Mouse (Mus musculus) adrenal gland, postnatal 10 days (tissue): ENCODE measurements at regions not wholly inside any gene's neighbourhood (a gene's known extent, or its start where the extent isn't known, plus 50 kb on each side); places are given as distances from the start of the nearest gene placed in this dataset.
"Not testable (repeated sequence)": the region's sequence is repeated elsewhere in the genome, so short reads cannot be mapped to it uniquely, and the experiment has no call there.

Source experiments
- DNase-seq: peaks from one replicate; pipeline ENCODE4 v3.0.0; 2021; ENCODE audit warnings: mixed read lengths

DNA sequence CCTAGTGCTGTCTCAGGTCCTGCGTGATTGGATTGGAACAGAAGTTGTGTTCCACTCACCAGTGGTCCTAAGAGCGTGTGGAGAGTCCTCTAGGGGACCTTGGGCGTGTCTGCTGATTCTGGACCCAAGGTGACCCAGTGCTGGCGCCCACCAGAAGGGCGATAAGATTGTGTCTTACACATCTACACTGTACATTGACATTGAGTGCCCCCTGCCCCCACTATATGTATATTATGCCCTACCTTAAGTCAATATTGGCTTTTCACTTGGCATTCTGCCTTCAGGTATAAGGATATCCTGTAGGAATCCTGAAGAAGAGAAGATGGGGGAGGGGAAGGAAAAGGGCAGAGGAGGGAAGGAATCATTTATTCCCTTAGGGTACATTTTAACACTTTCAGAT lies 260.2 kb upstream of the Rgs17 start:
- DNase-seq = no peak

GRCm38 (mm10) chr10:6164311-6164710 lies 242.1 kb upstream of the Rgs17 start:
- DNase-seq = not testable (repeated sequence)

DNA sequence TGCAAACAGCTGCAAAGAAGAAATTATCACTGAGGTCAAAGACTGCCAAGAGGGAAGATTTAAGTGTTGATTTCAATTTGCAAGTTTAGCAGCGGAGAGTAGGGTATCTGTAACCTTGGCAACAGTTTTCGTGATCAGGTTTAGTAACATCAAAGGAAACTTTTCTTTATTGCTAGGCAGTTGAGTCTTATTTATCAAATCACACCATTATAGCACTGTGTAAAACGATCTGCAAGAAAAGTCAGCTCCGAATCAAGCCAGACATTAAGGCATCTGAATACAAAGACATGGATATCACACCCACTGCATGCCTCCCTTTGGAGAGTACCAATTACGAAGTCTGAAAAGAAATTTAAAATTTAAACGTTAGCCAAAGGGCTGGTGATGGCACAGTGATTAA lies 234.7 kb upstream of the Rgs17 start:
- no peak for DNase-seq

DNA sequence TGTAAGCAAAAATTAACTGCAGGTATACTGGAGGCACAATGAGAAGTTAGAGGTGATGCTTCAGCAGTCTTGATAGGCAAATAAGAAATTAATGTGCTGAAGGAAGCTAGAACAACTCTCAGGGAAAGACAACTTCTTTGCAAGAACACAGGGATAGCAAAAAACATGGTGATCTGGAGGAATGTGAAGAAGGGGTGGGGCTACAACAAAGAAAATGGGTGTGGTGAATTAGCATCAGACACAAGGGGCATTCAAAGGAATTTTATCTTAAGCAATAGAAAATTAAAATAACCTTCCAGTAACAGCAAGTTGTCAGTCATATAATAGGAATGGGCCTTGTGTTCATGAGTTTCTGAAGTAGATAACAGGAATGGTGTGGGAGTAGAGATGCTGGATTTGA lies 211.9 kb upstream of the Rgs17 start:
- DNase-seq = no peak

GRCm38 (mm10) chr10:6124423-6124822 lies 202.2 kb upstream of the Rgs17 start:
- DNase-seq = not testable (repeated sequence)

DNA sequence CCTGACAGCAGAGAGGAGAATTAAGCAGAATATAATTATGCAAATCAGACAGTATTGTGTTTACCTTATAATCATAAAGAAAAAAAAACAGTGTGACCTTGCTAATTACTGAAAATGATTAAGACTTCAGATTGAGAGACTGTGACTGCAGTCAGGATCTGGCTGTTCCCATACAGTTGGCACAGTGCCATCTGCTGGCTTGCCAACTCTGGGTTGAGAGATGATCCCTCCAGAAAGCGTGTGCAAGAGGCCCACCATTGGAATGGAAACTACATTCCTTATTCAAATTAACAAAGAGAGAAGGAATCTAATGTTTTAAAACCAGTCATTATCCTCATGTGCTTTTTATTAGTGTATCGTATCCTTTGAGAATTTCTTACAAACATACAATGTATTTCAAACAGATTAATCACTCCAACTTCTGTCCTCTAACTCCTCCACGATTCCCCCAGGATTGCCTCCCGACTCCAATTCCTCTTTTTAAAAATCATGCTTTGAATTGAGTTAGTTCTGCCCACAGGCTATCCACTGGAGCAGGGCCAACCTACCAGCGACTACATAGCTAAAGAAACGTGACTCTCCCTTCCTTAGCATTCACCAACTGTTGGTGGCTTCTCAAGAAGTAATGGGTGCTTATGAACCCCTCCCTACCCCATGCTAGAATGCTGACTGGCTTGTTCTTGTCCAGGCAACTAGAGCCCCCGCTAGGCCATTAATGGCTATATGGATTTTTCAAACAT lies 192.9 kb upstream of the Rgs17 start:
- peak; percentile 19 for DNase-seq
